Mouse (Mus musculus): Measurements from ENCODE around the gene Abcc10.
A peak's percentile ranks its signal among the peaks of the same experiment; 100 is the strongest.

Abcc10 gene

DNA sequence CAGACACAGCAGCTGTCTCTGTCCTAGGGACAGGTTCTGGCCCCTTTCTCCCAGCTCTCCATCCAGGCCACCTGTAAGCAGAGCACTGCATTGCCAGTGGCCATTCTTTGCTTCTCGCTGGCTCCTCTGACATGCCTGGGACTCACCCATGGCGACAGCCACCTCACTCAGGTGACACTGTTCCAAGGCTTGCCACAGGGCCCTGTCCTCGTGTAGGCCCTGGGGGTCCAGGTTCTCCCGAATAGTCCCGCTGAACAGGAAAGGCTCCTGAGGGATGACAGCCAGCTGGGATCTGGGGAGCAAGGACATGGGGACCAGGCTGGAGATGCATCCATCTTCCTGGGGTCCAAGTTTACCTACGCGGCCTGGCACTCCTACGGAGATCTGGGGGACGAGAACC, 24.0 kb downstream of the Abcc10 start:
- Histone ChIP-seq H3K27me3 (ENCODE audit: control insufficient read depth, insufficient read depth, low read length, poor library complexity, severe bottlenecking) (no peaks in the 10 kb centered on the region), H3K36me3 (ENCODE audit: control insufficient read depth, insufficient read depth, low read length, poor library complexity, severe bottlenecking) (no peaks in the 10 kb centered on the region; the same call in 1 of the 2 replicates)
- no peak for DNase-seq (ENCODE audit: low read depth, low spot score)

GRCm38 (mm10) chr17:46301892-46302291, 26.3 kb downstream of the Abcc10 start:
- H3K36me3 ChIP-seq (ENCODE audit: control insufficient read depth, insufficient read depth, low read length, poor library complexity, severe bottlenecking): no peaks in the 10 kb centered on the region; the same call in 1 of the 2 replicates
- no peak for DNase-seq (ENCODE audit: low read depth, low spot score)

GRCm38 (mm10) chr17:46298220-46298913, 29.8 kb downstream of the Abcc10 start:
- peak; percentile 79 for DNase-seq (ENCODE audit: low read depth, low spot score)
- Histone ChIP-seq H3K27me3 (ENCODE audit: control insufficient read depth, insufficient read depth, low read length, poor library complexity, severe bottlenecking) (peaks cover 4% of the 10 kb centered on the region), H3K36me3 (ENCODE audit: control insufficient read depth, insufficient read depth, low read length, poor library complexity, severe bottlenecking) (no peaks in the 10 kb centered on the region)

More at GRCm38 (mm10) chr17:46301892-46302291, 26.3 kb downstream of the Abcc10 start:
- H3K27me3 ChIP-seq (ENCODE audit: control insufficient read depth, insufficient read depth, low read length, poor library complexity, severe bottlenecking): peaks cover 4% of the 10 kb centered on the region

- peaks cover 4% of the 10 kb centered on the region for H3K27me3 ChIP-seq (ENCODE audit: control insufficient read depth, insufficient read depth, low read length, poor library complexity, severe bottlenecking)
- peak; percentile 42 for DNase-seq (ENCODE audit: low read depth, low spot score)
These were observed 30.6 kb downstream of the Abcc10 start, which contains the start of gene Dlk2 for GRCm38 (mm10) chr17:46297364-46298219. Dlk2 (plus strand) TSS chr17:46297421.

GRCm38 (mm10) chr17:46297028-46297363, 31.2 kb downstream of the Abcc10 start:
- no peaks in the 10 kb centered on the region for H3K36me3 ChIP-seq (ENCODE audit: control insufficient read depth, insufficient read depth, low read length, poor library complexity, severe bottlenecking)
- DNase-seq (ENCODE audit: low read depth, low spot score): no peak
- H3K27me3 ChIP-seq (ENCODE audit: control insufficient read depth, insufficient read depth, low read length, poor library complexity, severe bottlenecking): peaks cover 4% of the 10 kb centered on the region

More at GRCm38 (mm10) chr17:46297364-46298219, 30.6 kb downstream of the Abcc10 start, which contains the start of gene Dlk2:
- H3K36me3 ChIP-seq (ENCODE audit: control insufficient read depth, insufficient read depth, low read length, poor library complexity, severe bottlenecking): no peaks in the 10 kb centered on the region

DNA sequence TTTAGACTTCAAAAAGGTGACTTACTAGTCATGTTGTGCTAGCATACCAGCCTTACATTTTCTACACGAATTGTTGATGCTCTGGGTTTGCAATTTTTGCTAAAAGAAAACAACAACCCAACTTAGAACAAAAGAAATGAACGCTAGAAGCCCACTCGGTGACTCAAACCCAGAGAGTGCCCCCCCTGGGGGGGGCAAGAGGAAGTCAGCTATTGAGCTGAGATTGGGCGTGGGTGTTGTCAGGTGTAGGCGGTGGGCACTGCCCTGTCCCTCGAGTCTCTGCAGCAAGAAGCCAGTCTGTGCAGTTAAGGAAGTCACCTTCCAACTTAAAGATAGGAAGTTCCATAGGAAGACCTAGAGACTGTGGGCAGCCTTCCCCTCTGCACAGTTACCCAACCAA, 31.6 kb downstream of the Abcc10 start:
- DNase-seq (ENCODE audit: low read depth, low spot score): peak; percentile 57
- Histone ChIP-seq H3K27me3 (ENCODE audit: control insufficient read depth, insufficient read depth, low read length, poor library complexity, severe bottlenecking) (peaks cover 4% of the 10 kb centered on the region), H3K36me3 (ENCODE audit: control insufficient read depth, insufficient read depth, low read length, poor library complexity, severe bottlenecking) (no peaks in the 10 kb centered on the region)

- H3K36me3 ChIP-seq (ENCODE audit: control insufficient read depth, insufficient read depth, low read length, poor library complexity, severe bottlenecking): no peaks in the 10 kb centered on the region
- no peaks in the 10 kb centered on the region for H3K27me3 ChIP-seq (ENCODE audit: control insufficient read depth, insufficient read depth, low read length, poor library complexity, severe bottlenecking)
- no peak for DNase-seq (ENCODE audit: low read depth, low spot score)
These were observed 40.5 kb downstream of the Abcc10 start for GRCm38 (mm10) chr17:46287678-46288095.

DNA sequence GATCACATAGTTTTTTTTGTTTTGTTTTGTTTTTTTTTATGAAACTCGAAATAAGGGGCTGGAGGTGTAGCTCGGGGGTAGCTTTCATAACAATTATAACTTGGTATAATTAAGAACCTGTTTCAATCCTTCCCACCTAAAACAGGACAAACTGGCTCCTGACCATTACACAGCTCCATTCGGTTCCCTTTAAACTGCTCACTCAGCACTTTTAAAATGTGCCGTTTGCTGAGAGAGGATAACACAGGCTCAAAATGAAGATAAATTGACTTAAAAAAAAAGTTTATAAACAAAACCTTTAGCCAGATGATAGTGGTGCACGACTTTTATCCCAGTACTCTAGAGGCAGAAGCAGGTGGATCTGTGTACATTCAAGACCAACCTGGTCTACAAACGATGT, 42.7 kb downstream of the Abcc10 start:
- DNase-seq (ENCODE audit: low read depth, low spot score): no peak
- H3K27me3 ChIP-seq (ENCODE audit: control insufficient read depth, insufficient read depth, low read length, poor library complexity, severe bottlenecking): no peaks in the 10 kb centered on the region
- no peaks in the 10 kb centered on the region for H3K36me3 ChIP-seq (ENCODE audit: control insufficient read depth, insufficient read depth, low read length, poor library complexity, severe bottlenecking)

DNA sequence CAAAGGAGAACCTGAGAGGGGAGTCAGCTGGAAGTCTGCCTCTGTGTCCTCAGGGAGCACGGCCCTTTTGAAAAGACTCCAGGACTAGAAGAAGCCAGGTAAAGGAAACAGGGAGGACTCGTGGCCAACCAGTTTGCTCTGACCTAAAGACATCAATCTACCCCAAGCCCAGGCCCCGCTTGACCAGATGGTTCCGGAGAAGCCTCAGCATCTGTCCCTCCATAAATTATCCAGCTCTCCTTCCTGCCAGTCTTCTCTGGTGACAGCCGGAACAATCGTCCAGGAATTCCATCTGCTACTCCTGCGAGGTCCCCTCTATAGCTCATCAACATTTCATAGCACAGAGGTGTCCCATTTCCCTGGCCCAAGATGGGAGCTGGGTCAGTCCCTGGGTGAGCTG, 43.5 kb downstream of the Abcc10 start:
- Histone ChIP-seq H3K36me3 (ENCODE audit: control insufficient read depth, insufficient read depth, low read length, poor library complexity, severe bottlenecking) (no peaks in the 10 kb centered on the region; the same call in 1 of the 2 replicates), H3K27me3 (ENCODE audit: control insufficient read depth, insufficient read depth, low read length, poor library complexity, severe bottlenecking) (no peaks in the 10 kb centered on the region)
- no peak for DNase-seq (ENCODE audit: low read depth, low spot score)

DNA sequence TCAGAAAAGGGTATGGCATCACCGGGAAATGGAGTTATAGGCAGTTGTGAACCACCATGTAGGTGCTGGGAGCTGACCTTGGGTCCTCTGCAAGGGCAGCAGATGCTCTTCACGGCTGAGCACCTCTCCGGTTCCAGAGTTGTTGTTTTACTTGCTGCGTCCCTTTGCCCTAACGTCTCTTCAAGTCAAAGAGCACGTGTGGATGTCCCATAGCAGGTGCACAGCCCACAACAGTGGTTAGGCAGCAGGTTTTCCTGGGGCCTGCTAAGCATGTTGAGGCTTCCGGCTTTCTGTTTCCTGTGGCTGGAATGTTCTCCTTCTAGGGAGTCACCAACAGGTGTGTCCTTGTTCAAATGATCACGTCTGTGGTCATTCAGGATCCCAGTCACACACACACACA, 44.2 kb downstream of the Abcc10 start:
- Histone ChIP-seq H3K27me3 (ENCODE audit: control insufficient read depth, insufficient read depth, low read length, poor library complexity, severe bottlenecking) (no peaks in the 10 kb centered on the region), H3K36me3 (ENCODE audit: control insufficient read depth, insufficient read depth, low read length, poor library complexity, severe bottlenecking) (peaks cover 2% of the 10 kb centered on the region)
- no peak for DNase-seq (ENCODE audit: low read depth, low spot score)

DNA sequence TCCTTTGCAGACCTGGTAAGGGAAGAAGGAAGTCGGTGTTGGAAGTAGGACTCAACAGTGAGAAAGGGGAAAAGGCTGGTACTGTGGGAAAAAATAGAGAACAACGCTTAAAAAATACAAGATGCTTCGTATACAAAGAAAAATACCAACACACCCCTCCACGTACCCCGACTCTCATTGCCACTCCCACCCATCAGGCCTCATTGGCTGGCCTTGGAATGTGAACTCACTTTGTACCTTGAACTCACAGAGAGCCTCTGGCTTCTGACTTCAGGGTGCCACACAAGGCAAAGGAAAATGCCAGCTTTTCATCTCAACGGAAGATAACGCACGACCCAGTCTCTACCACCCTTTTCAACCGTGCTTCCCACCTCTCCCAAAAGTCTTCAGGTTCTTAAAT, 45.0 kb downstream of the Abcc10 start:
- H3K27me3 ChIP-seq (ENCODE audit: control insufficient read depth, insufficient read depth, low read length, poor library complexity, severe bottlenecking): no peaks in the 10 kb centered on the region
- H3K36me3 ChIP-seq (ENCODE audit: control insufficient read depth, insufficient read depth, low read length, poor library complexity, severe bottlenecking): peaks cover 2% of the 10 kb centered on the region
- DNase-seq (ENCODE audit: low read depth, low spot score): no peak

GRCm38 (mm10) chr17:46282483-46283123, 45.5 kb downstream of the Abcc10 start, which contains the start of gene Tjap1:
Tjap1 (minus strand) TSS chr17:46283026.
- Histone ChIP-seq H3K36me3 (ENCODE audit: control insufficient read depth, insufficient read depth, low read length, poor library complexity, severe bottlenecking) (peaks cover 2% of the 10 kb centered on the region), H3K27me3 (ENCODE audit: control insufficient read depth, insufficient read depth, low read length, poor library complexity, severe bottlenecking) (no peaks in the 10 kb centered on the region)
- DNase-seq (ENCODE audit: low read depth, low spot score): peak; percentile 84

- Histone ChIP-seq H3K27me3 (ENCODE audit: control insufficient read depth, insufficient read depth, low read length, poor library complexity, severe bottlenecking) (no peaks in the 10 kb centered on the region), H3K36me3 (ENCODE audit: control insufficient read depth, insufficient read depth, low read length, poor library complexity, severe bottlenecking) (peaks cover 2% of the 10 kb centered on the region)
- DNase-seq (ENCODE audit: low read depth, low spot score): no peak
These were observed 50.0 kb downstream of the Abcc10 start for GRCm38 (mm10) chr17:46278011-46278765.

DNA sequence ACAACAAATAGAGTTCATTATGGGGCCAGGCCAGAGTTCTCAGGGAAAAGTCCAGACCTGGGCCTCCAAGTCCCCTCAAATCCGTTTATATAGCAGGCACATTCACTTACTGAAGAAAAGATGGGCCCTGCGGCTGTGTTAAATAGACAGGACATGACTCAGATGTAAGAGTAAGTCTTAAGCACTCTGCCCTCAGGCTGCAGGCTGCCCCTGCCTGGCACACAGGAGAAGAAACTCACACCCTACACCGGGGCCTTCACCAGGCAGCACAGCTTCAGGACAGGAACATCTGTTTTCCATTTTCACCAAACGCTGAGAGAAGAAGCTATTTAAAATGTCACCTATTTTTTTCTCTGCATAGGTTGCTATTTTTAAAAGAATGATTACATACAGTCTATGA, 50.6 kb downstream of the Abcc10 start:
- no peak for DNase-seq (ENCODE audit: low read depth, low spot score)
- Histone ChIP-seq H3K27me3 (ENCODE audit: control insufficient read depth, insufficient read depth, low read length, poor library complexity, severe bottlenecking) (no peaks in the 10 kb centered on the region), H3K36me3 (ENCODE audit: control insufficient read depth, insufficient read depth, low read length, poor library complexity, severe bottlenecking) (peaks cover 2% of the 10 kb centered on the region)
